Mouse (Mus musculus): ENCODE measurements around the gene Hist1h3f.
A peak's percentile ranks its signal among the peaks of the same experiment; 100 is the strongest.
"Not testable (repeated sequence)": the region's sequence is repeated elsewhere in the genome, so short reads cannot be mapped to it uniquely, and the experiment has no call there.

The Hist1h3f gene

GRCm38 (mm10) chr13:23537006-23537710 lies 6.7 kb upstream of the Hist1h3f start:
- DNase-seq (ENCODE audit: low read depth) = no peak

- DNase-seq (ENCODE audit: low read depth) = no peak
Measured at GRCm38 (mm10) chr13:23538249-23538648, 5.6 kb upstream of the Hist1h3f start.

GRCm38 (mm10) chr13:23539821-23540220 lies 4.0 kb upstream of the Hist1h3f start:
- not testable (repeated sequence) for DNase-seq (ENCODE audit: low read depth)

- no peak for DNase-seq (ENCODE audit: low read depth)
Measured at GRCm38 (mm10) chr13:23541497-23541896, 2.4 kb upstream of the Hist1h3f start.

GRCm38 (mm10) chr13:23542225-23542980 lies 1.4 kb upstream of the Hist1h3f start:
- DNase-seq (ENCODE audit: low read depth) = peak; percentile 41

- peak; percentile 94 for DNase-seq (ENCODE audit: low read depth)
Measured at GRCm38 (mm10) chr13:23542999-23543607, 749 bp upstream of the Hist1h3f start, which contains the start of gene Hist1h2bh. TSS of gene Hist1h2bh (minus strand) at chr13:23543392.

- peak; percentile 63 for DNase-seq (ENCODE audit: low read depth)
Measured at GRCm38 (mm10) chr13:23544787-23545120, 902 bp downstream of the Hist1h3f start.

- DNase-seq (ENCODE audit: low read depth) = no peak
Measured at GRCm38 (mm10) chr13:23546694-23547093, 2.8 kb downstream of the Hist1h3f start.

- no peak for DNase-seq (ENCODE audit: low read depth)
Measured at GRCm38 (mm10) chr13:23550761-23551145, 6.9 kb downstream of the Hist1h3f start.

- DNase-seq (ENCODE audit: low read depth) = peak; percentile 91
Measured at GRCm38 (mm10) chr13:23551146-23551834, 7.4 kb downstream of the Hist1h3f start, which contains the start of gene Hist1h4f. TSS of gene Hist1h4f (minus strand) at chr13:23551648.

- no peak for DNase-seq (ENCODE audit: low read depth)
Measured at GRCm38 (mm10) chr13:23551931-23552914, 8.4 kb downstream of the Hist1h3f start.

GRCm38 (mm10) chr13:23552962-23553361 lies 9.1 kb downstream of the Hist1h3f start, which contains the start of gene Hist1h1d:
TSS of gene Hist1h1d (plus strand) at chr13:23553262.
- no peak for DNase-seq (ENCODE audit: low read depth)

GRCm38 (mm10) chr13:23554393-23554792 lies 10.5 kb downstream of the Hist1h3f start:
- no peak for DNase-seq (ENCODE audit: low read depth)

- peak; percentile 83 for DNase-seq (ENCODE audit: low read depth)
Measured at GRCm38 (mm10) chr13:23554925-23555838, 11.3 kb downstream of the Hist1h3f start.

GRCm38 (mm10) chr13:23555839-23556416 lies 12.1 kb downstream of the Hist1h3f start:
- DNase-seq (ENCODE audit: low read depth) = peak; percentile 89

GRCm38 (mm10) chr13:23556906-23557305 lies 13.1 kb downstream of the Hist1h3f start:
- no peak for DNase-seq (ENCODE audit: low read depth)

- not testable (repeated sequence) for DNase-seq (ENCODE audit: low read depth)
Measured at GRCm38 (mm10) chr13:23560699-23561098, 16.8 kb downstream of the Hist1h3f start.

- DNase-seq (ENCODE audit: low read depth) = not testable (repeated sequence)
Measured at GRCm38 (mm10) chr13:23561531-23561882, 17.7 kb downstream of the Hist1h3f start.

- peak; percentile 98 for DNase-seq (ENCODE audit: low read depth)
Measured at GRCm38 (mm10) chr13:23561883-23562659, 18.2 kb downstream of the Hist1h3f start, which contains the start of gene Hist1h3e. TSS of gene Hist1h3e (minus strand) at chr13:23562369.

Measured in naive thymus-derived CD4-positive, alpha-beta T cell, adult 2 months (primary cell).